Mouse (Mus musculus) cerebellum, adult 2 months (tissue): ENCODE measurements around the gene Gm19426. TPM values are rescaled to one million over a fixed set of nuclear protein-coding genes. Genes with fewer than 3 reads are reported as not detected.

ENCODE experiments used
- DNase-seq, 2 experiments: peaks; one replicate each; pipeline ENCODE4 v3.0.0; 2021
- H3K27ac ChIP-seq: fragments of 200-500 bp; 2 replicates; pipeline ENCODE4 v1.5.1; 2012; ENCODE audit warnings: low read length, control low read depth, inconsistent platforms; ENCODE audit not compliant: insufficient read depth
- H3K27me3 ChIP-seq: fragments of 200-500 bp; 2 replicates; pipeline ENCODE4 v1.6.1; 2012; ENCODE audit warnings: inconsistent platforms, mild to moderate bottlenecking, low read length, moderate library complexity; ENCODE audit not compliant: control insufficient read depth, insufficient read depth
- H3K4me1 ChIP-seq: fragments of 200-500 bp; 2 replicates; pipeline ENCODE4 v1.6.1; 2011; ENCODE audit warnings: low read length; ENCODE audit not compliant: control insufficient read depth, insufficient read depth
- H3K4me3 ChIP-seq: fragments of 200-500 bp; replicated peaks from 2 replicates; pipeline ENCODE3; 2011; ENCODE audit warnings: mild to moderate bottlenecking, low read depth, low read length, control low read depth; ENCODE audit not compliant: insufficient read depth
- CTCF ChIP-seq: fragments of 200-500 bp; IDR thresholded peaks from 2 replicates; pipeline ENCODE4 v1.5.1; 2011; ENCODE audit warnings: low read depth, mild to moderate bottlenecking, control low read depth, low read length, moderate library complexity, borderline replicate concordance; ENCODE audit not compliant: insufficient read depth
- POLR2A ChIP-seq: fragments of 200-500 bp; IDR thresholded peaks from 2 replicates; pipeline ENCODE4 v1.6.1; 2011; ENCODE audit warnings: low read length, control low read depth, borderline replicate concordance; ENCODE audit not compliant: insufficient read depth
- WGBS: fragments of 180-500 bp; shearing (Covaris S2); methylation state at CpG from one replicate; pipeline ENCODE4 v1.1.7; 2018; 5-methylcytosine and 5-hydroxymethylcytosine counted together
- polyA plus RNA-seq: library from polyadenylated mRNA; depleted of rRNA; stranded (reverse); fragments of >200 nt; gene quantifications from 2 replicates; pipeline ENCODE4 v1.2.3, GENCODE M21; 2012

Gene Gm19426
- polyA plus RNA-seq, 1 experiment = 3.4 TPM

GRCm38 (mm10) chr2:84777706-84778105 lies 34.3 kb upstream of the Gm19426 start:
- WGBS = 64% methylated on average over 3 of the region's 3 CpGs
- TF ChIP-seq POLR2A (no peak), CTCF (no peak)
- Histone ChIP-seq H3K27me3 (no peaks in the 10 kb centered on the region), H3K4me1 (peaks cover 4% of the 10 kb centered on the region; the same call in 1 of the 2 replicates), H3K27ac (no peak overlapping the region), H3K4me3 (no peak overlapping the region)
- DNase-seq = no peak

GRCm38 (mm10) chr2:84775665-84776064 lies 32.2 kb upstream of the Gm19426 start:
- Histone ChIP-seq H3K27ac (no peak overlapping the region), H3K4me3 (no peak overlapping the region), H3K27me3 (no peaks in the 10 kb centered on the region), H3K4me1 (peaks cover 4% of the 10 kb centered on the region; the same call in 1 of the 2 replicates)
- DNase-seq = no peak
- TF ChIP-seq POLR2A (no peak), CTCF (no peak)
- 74% methylated on average over 6 of the region's 6 CpGs for WGBS

- peak within 1 kb of the TSS; percentile 31 for H3K27ac ChIP-seq
- DNase-seq = no peak
- TF ChIP-seq POLR2A (no peak), CTCF (no peak)
- H3K27me3 ChIP-seq = no peaks in the 10 kb centered on the region
- 65% methylated on average over 9 of the region's 9 CpGs for WGBS
- H3K4me1 ChIP-seq = peaks cover 4% of the 10 kb centered on the region; the same call in 1 of the 2 replicates
- H3K4me3 ChIP-seq = peak within 1 kb of the TSS; percentile 14
Observed at GRCm38 (mm10) chr2:84775241-84775640, 31.8 kb upstream of the Gm19426 start, which contains the start of gene Serping1. TSS of gene Serping1 (minus strand) at chr2:84775444.

GRCm38 (mm10) chr2:84774751-84775150 lies 31.3 kb upstream of the Gm19426 start:
- DNase-seq = peak; percentile 78 to 81
- peak overlapping the region; percentile 31 for H3K27ac ChIP-seq
- WGBS = 1% methylated on average over 15 of the region's 15 CpGs
- peak overlapping the region; percentile 14 for H3K4me3 ChIP-seq
- TF ChIP-seq CTCF (no peak), POLR2A (0 out of 2 replicates have a peak, but pooled peaks have one; percentile 39)
- H3K27me3 ChIP-seq = no peaks in the 10 kb centered on the region
- peaks cover 4% of the 10 kb centered on the region; the same call in 1 of the 2 replicates for H3K4me1 ChIP-seq

- 68% methylated on average over 5 of the region's 5 CpGs for WGBS
- Histone ChIP-seq H3K4me1 (peaks cover 4% of the 10 kb centered on the region; the same call in 1 of the 2 replicates), H3K4me3 (no peak overlapping the region), H3K27ac (no peak overlapping the region), H3K27me3 (no peaks in the 10 kb centered on the region)
- TF ChIP-seq CTCF = no peak
- TF ChIP-seq POLR2A = no peak
- DNase-seq = no peak
Observed at GRCm38 (mm10) chr2:84773195-84773594, 29.7 kb upstream of the Gm19426 start.

- Histone ChIP-seq H3K4me3 (no peak overlapping the region), H3K27me3 (no peaks in the 10 kb centered on the region), H3K4me1 (peaks cover 4% of the 10 kb centered on the region; the same call in 1 of the 2 replicates), H3K27ac (no peak overlapping the region)
- TF ChIP-seq CTCF (no peak), POLR2A (no peak)
- WGBS = 97% methylated on average over 4 of the region's 4 CpGs
- no peak for DNase-seq
Observed at GRCm38 (mm10) chr2:84772454-84772853, 29.0 kb upstream of the Gm19426 start.

GRCm38 (mm10) chr2:84770501-84770900 lies 27.0 kb upstream of the Gm19426 start:
- TF ChIP-seq CTCF (no peak), POLR2A (no peak)
- Histone ChIP-seq H3K4me3 (no peak overlapping the region), H3K4me1 (peaks cover 4% of the 10 kb centered on the region; the same call in 1 of the 2 replicates), H3K27me3 (no peaks in the 10 kb centered on the region), H3K27ac (no peak overlapping the region)
- WGBS = 71% methylated on average over 6 of the region's 6 CpGs
- no peak for DNase-seq

GRCm38 (mm10) chr2:84762818-84763217 lies 19.4 kb upstream of the Gm19426 start:
- H3K4me1 ChIP-seq = no peaks in the 10 kb centered on the region
- H3K27ac ChIP-seq = no peak overlapping the region
- no peaks in the 10 kb centered on the region for H3K27me3 ChIP-seq
- H3K4me3 ChIP-seq = no peak overlapping the region
- 36% methylated on average over 1 of the region's 1 CpGs for WGBS
- DNase-seq = no peak
- TF ChIP-seq CTCF (no peak), POLR2A (no peak)
